Mouse (Mus musculus) intestine, embryonic 16.5 days (tissue): ENCODE results near the gene Sept1. TPM values are rescaled to one million over a fixed set of nuclear protein-coding genes. Genes with fewer than 3 reads are reported as not detected.
A peak's percentile ranks its signal among the peaks of the same experiment; 100 is the strongest.

ENCODE experiments used
- ATAC-seq: fragments of 200-750 bp; cut with Nextera tagmentation; 2 replicates; pipeline ENCODE4 v1.8.0; 2017; ENCODE audit warnings: moderate TSS enrichment, moderate library complexity
- H3K27ac ChIP-seq: fragments of 300-500 bp; sonication (generic); 2 replicates; pipeline ENCODE4 v1.5.1; 2014; ENCODE audit warnings: mild to moderate bottlenecking, low read length
- H3K27me3 ChIP-seq: fragments of 300-500 bp; sonication (generic); replicated peaks from 2 replicates; pipeline ENCODE4 v1.6.1; 2014; ENCODE audit warnings: low read length, control low read depth, mixed read lengths; ENCODE audit not compliant: control insufficient read depth, insufficient read depth
- H3K36me3 ChIP-seq: fragments of 300-500 bp; sonication (generic); 2 replicates; pipeline ENCODE4 v1.6.1; 2014; ENCODE audit warnings: low read length, control low read depth; ENCODE audit not compliant: control insufficient read depth, insufficient read depth
- H3K4me1 ChIP-seq: fragments of 300-500 bp; sonication (generic); 2 replicates; pipeline ENCODE4 v1.6.1; 2014; ENCODE audit warnings: low read length, control low read depth, mixed read lengths; ENCODE audit not compliant: control insufficient read depth, insufficient read depth
- H3K4me2 ChIP-seq: fragments of 300-500 bp; sonication (generic); 2 replicates; pipeline ENCODE4 v1.6.1; 2014; ENCODE audit warnings: low read depth, low read length, control low read depth
- H3K4me3 ChIP-seq: fragments of 300-500 bp; sonication (generic); 2 replicates; pipeline ENCODE4 v1.5.1; 2014; ENCODE audit warnings: mild to moderate bottlenecking, low read length
- H3K9ac ChIP-seq: fragments of 300-500 bp; sonication (generic); 2 replicates; pipeline ENCODE4 v1.6.1; 2014; ENCODE audit warnings: low read depth, low read length
- H3K9me3 ChIP-seq: fragments of 300-500 bp; sonication (generic); 2 replicates; pipeline ENCODE4 v1.6.1; 2016; ENCODE audit warnings: low read length, control low read depth; ENCODE audit not compliant: control insufficient read depth
- WGBS: fragments of 180-500 bp; shearing (Covaris S2); extraction: QIAGEN DNeasy Blood & Tissue Kit; methylation state at CpG from one replicate; pipeline ENCODE4 v1.1.7; 2014; 5-methylcytosine and 5-hydroxymethylcytosine counted together
- polyA plus RNA-seq: library from polyadenylated mRNA; unstranded; fragments of >200 nt; fragmentation: Nextera tagmentation; extraction: Ambion mirVana; gene quantifications from 2 replicates; pipeline ENCODE4 v1.2.1, GENCODE M21; 2015

The Sept1 gene
- polyA plus RNA-seq, 1 experiment from 2014 or later, result 16.3 TPM

DNA sequence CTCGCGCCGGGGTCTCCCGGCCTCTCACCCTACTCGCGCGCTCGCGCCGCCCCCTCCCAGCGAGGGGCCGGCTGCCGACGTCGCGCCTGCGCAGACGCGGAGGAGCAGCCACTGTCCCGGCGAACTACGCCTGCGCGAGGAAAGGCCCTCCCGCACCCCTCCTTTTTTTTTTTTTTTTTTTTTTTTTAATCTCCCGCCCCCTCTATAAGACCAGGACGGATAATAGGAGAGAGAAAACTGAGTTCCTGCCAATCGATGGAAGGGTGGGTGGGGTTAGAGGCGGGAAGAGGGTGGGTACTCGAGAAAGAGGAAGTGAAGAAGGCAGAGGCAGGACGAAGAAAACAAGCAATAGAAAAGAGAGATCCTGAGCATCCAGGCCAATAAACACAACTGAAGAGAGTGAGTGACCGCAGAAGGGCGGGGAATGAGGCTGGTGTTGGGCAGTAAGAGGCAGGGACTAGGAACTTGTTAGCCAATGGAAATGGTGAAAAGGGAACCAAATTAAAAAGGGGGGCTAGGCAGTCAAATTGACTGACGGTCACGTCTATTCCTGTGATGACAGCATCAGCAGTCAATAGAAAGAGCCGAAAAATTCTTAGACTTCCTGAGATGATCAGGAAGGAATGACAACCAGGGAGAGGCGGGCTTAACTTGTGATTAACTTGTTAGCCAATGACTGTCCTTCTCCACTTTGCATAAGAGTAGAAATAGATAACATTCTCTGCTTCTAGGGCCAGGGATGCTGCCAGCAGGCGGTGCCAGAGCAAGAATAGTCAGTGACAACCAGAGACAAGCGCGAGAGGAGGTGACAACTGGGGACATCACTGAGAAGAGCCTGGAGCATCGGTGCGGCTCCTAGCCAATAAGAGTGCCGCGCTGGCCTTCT, 24.1 kb downstream of the Sept1 start, which contains the start of gene Mylpf:
TSS of gene Mylpf (plus strand) at position 338 of the 886 bp plus-strand sequence.
- Histone ChIP-seq H3K36me3 (no peaks in the 10 kb centered on the region), H3K27me3 (no peaks in the 10 kb centered on the region), H3K27ac (peak within 1 kb of the TSS; percentile 90), H3K4me3 (peak within 1 kb of the TSS; percentile 95), H3K9ac (peak within 1 kb of the TSS; percentile 93), H3K9me3 (no peaks in the 10 kb centered on the region), H3K4me1 (peaks cover 13% of the 10 kb centered on the region), H3K4me2 (peak within 1 kb of the TSS; percentile 78)
- under 1% methylated on average over 43 of the region's 44 CpGs for WGBS
- ATAC-seq, result peak; percentile 95

DNA sequence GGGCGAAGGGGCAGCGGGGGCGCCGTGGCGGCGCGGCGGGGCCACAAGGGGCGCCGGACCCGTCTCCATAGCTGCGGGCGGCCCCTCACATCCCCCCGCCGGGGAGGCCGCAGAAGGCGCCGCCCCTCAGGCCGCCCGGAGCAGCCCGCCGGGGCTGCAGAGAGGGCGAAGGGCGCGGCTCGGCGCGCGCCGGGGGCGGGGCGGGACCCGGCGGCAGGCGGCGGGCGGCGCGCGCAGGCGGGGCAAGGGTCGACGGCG, 24.7 kb downstream of the Sept1 start, which contains the start of gene Tbc1d10b:
TSS of gene Tbc1d10b (minus strand) at position 174 of the 258 bp plus-strand sequence.
- peak; percentile 44 for ATAC-seq
- WGBS, result 0% methylated on average over 20 of the region's 44 CpGs

DNA sequence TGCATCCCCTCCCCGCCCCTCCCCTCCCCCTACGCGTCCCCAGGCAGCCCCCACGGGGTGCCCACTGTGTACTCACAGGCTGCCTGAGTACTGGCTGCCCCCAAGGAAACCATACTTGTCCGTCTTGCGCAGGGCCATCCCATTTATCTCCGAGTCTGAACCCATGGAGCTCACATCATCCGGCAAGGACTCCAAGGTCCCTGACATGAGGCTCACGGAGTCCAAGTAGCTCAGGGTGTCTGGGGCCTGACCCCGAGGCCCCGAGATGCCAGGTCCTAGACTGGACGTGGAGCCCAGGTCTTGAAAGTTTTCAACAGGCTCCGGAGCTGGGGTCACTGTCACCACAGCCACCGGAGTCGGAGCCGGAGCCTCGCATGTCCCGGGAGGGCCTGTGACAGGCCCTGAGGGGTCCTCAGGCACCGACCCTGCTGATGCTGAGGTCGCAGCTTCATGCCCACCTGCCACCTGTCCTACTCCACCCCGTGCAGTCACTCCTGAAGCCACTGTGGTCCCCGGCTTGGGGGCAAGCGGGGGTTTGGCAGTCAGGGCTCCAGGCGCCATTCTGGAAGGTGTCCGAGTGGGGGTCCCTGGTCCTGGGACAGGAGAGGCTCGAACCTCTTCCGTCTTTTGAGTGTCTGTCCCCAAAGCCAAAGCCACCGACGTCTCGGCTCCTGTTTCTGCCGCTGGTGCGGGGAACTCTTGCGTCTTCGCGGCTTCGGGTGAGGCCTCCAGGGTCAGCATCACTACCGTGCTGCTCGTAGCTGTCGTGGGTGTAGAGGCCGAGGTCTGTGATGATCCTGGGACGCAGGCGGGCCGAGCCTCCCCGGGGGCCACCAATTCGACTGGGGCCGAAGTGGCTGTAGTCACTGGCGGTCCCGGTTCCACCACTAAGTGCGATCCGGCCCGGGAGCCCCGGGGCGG, 25.3 kb downstream of the Sept1 start:
- H3K27ac ChIP-seq, result peak overlapping the region; percentile 90
- under 1% methylated on average over 53 of the region's 53 CpGs for WGBS
- H3K4me2 ChIP-seq, result peak overlapping the region; percentile 78
- H3K4me3 ChIP-seq, result peak overlapping the region; percentile 95
- no peaks in the 10 kb centered on the region for H3K9me3 ChIP-seq
- peak; percentile 16 for ATAC-seq
- H3K9ac ChIP-seq, result peak overlapping the region; percentile 93
- peaks cover 10% of the 10 kb centered on the region for H3K36me3 ChIP-seq
- H3K27me3 ChIP-seq, result no peaks in the 10 kb centered on the region
- H3K4me1 ChIP-seq, result peaks cover 13% of the 10 kb centered on the region

More for the DNA sequence above, 24.7 kb downstream of the Sept1 start, which contains the start of gene Tbc1d10b:
- Histone ChIP-seq H3K9me3 (no peaks in the 10 kb centered on the region), H3K27ac (peak within 1 kb of the TSS; percentile 90), H3K27me3 (no peaks in the 10 kb centered on the region), H3K4me3 (peak within 1 kb of the TSS; percentile 95), H3K4me2 (peak within 1 kb of the TSS; percentile 78), H3K36me3 (peaks cover 4% of the 10 kb centered on the region; the same call in 1 of the 2 replicates), H3K4me1 (peaks cover 13% of the 10 kb centered on the region), H3K9ac (peak within 1 kb of the TSS; percentile 93)

DNA sequence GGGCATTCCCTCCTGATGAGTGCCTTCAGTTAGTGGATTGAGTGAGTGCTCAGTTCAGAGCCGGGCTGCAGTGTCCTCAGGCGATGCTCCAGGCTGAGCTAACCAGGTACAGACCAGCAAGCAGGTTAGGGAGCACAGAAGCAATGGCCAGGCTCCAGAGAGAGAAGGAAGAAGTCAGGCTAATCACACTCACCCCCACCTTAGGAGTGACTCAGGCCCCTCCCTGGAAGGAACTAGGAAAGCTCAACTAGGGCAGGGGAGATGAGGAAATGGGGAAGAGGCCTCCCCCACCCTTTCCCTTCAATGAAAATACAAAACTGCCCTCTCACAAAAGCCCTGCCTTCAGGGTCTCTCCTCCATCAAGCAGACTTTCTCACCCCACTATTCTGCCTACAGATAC, 26.3 kb downstream of the Sept1 start:
- peak overlapping the region; percentile 27; the same call in 1 of the 2 replicates for H3K27ac ChIP-seq
- no peaks in the 10 kb centered on the region for H3K9me3 ChIP-seq
- H3K4me1 ChIP-seq, result peaks cover 13% of the 10 kb centered on the region
- peak overlapping the region; percentile 95 for H3K4me3 ChIP-seq
- H3K27me3 ChIP-seq, result no peaks in the 10 kb centered on the region
- no peak for ATAC-seq
- peak overlapping the region; percentile 78 for H3K4me2 ChIP-seq
- peaks cover 12% of the 10 kb centered on the region for H3K36me3 ChIP-seq
- WGBS, result 42% methylated on average over 2 of the region's 2 CpGs
- H3K9ac ChIP-seq, result peak overlapping the region; percentile 93

DNA sequence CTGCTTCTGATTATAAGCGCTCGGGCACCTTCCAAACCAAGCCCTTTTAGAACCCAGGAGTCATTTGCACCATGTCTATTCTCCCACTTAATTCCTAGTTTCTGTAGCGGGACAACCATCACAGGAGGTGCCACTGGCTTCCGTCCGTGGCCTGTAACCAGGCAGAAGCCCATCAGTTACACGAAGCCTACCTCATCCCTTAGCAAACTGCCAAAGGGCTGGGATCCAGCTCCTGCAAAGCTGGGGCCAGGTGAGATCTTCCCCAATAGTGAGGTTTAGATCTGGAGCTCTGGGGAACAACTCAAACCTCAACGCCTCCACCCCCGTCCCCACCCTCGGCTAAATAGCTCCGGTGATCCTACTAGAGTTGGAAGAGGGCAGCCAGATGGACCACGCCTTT, 36.4 kb downstream of the Sept1 start:
- no peak for ATAC-seq
- Histone ChIP-seq H3K4me3 (peak overlapping the region; percentile 77), H3K9me3 (no peaks in the 10 kb centered on the region), H3K4me1 (peaks cover 18% of the 10 kb centered on the region), H3K36me3 (peaks cover 30% of the 10 kb centered on the region), H3K4me2 (peak overlapping the region; percentile 65), H3K9ac (peak overlapping the region; percentile 66), H3K27me3 (no peaks in the 10 kb centered on the region), H3K27ac (peak overlapping the region; percentile 68; the same call in 1 of the 2 replicates)
- WGBS, result 51% methylated on average over 11 of the region's 11 CpGs

DNA sequence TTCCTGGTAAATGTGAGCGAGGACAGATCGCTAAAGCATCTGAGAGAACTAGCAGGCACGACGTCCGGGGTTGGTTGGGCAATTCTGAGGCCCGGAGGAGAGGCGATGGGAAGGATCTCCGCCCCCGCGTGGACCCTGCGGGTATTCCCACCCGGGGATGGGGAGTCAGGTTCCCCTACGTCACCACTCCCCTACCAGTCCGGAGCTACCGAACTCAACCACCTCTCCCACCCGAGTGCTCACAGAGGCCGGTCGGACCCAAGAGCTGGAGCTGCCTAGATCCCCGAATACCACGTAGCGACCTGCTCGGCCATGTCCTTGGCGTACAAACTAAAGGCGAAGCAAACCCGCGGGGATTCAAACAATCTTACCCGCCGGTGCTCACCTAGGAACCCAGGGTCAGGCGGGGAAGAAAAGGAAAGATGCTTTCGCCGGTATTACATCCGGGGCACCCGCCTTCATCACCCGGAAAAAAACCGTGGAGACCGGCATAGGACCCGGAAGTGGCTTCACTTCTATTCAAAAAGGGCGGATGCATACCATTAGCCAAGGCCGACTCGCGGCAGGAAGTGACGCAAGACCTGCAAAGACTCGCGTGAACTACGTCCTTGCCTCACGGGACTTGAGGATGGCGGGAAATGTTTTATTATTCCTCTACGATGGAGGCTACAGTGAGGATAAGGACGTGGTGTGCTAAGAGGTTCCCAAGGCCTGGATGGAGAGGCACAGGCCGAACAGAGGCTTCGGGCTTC, 37.2 kb downstream of the Sept1 start, which contains the start of gene Cd2bp2:
TSS of gene Cd2bp2 (minus strand) at position 507 of the 752 bp plus-strand sequence.
- peak within 1 kb of the TSS; percentile 79 for H3K9ac ChIP-seq
- no peaks in the 10 kb centered on the region for H3K9me3 ChIP-seq
- H3K27ac ChIP-seq, result peak within 1 kb of the TSS; percentile 90
- H3K4me1 ChIP-seq, result peaks cover 18% of the 10 kb centered on the region
- peak within 1 kb of the TSS; percentile 77 for H3K4me3 ChIP-seq
- no peaks in the 10 kb centered on the region for H3K27me3 ChIP-seq
- peak within 1 kb of the TSS; percentile 68 for H3K4me2 ChIP-seq
- ATAC-seq, result peak; percentile 98
- H3K36me3 ChIP-seq, result peaks cover 33% of the 10 kb centered on the region
- under 1% methylated on average over 51 of the region's 51 CpGs for WGBS

DNA sequence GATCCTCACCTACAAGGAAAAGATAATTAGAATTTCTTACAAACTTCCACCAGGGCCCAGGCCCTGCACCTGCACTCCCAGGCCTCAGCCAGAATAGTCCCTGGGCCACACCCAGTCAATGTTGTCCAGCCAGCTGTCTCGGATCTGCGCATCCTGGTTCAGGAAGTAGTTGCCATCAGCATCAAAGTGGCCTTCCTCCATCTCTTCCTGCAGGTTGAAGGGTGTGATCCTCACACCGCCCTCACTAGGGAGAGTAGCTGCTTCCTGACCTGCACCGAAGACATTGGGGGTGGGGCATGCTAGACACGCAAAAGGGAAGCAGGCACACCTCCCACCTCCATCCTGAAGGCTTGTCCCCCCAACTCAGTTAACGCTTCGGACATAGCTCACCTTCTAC, 38.3 kb downstream of the Sept1 start:
- Histone ChIP-seq H3K4me3 (peak overlapping the region; percentile 77), H3K4me1 (peaks cover 18% of the 10 kb centered on the region), H3K9me3 (no peaks in the 10 kb centered on the region), H3K36me3 (peaks cover 33% of the 10 kb centered on the region), H3K4me2 (peak overlapping the region; percentile 68), H3K27me3 (no peaks in the 10 kb centered on the region), H3K27ac (peak overlapping the region; percentile 90; the same call in 1 of the 2 replicates), H3K9ac (peak overlapping the region; percentile 79)
- whole genome bisulfite sequencing, result 70% methylated on average over 7 of the region's 7 CpGs
- no peak for ATAC-seq

DNA sequence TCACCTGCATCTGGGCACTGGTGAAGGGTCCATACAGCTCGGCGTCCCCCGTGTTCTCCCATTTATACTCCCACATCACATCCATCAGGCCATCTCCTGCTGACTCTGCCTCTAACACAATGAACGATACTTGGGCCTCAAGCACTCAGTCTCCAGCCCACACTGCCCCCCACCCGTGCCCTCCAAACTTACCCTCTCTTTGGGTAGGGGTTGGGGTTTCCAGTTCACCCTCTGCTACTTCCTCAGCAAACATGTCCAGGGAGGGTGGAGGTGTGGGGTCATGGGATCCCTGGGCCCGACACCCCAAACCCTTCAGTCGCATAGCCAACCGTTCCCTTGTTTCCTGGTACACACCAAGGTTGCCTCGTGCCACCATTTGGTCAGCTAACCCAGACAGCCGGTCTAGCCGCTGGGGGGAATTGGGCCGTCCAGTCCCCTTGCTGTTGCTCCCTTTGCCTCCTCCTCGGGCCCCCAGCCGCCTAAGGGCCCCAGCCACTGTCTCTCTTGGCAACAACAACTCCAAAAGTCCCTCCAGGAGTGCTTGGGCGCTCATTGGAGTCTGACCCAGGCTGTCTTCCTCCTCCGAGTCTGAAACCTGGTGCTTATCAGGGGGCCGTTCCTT, 38.8 kb downstream of the Sept1 start:
- ATAC-seq, result no peak
- H3K4me1 ChIP-seq, result peaks cover 18% of the 10 kb centered on the region
- H3K4me3 ChIP-seq, result 0 out of 2 replicates have a peak overlapping the region, but pooled peaks have one; percentile 77
- H3K27ac ChIP-seq, result 0 out of 2 replicates have a peak overlapping the region, but pooled peaks have one; percentile 90
- peaks cover 28% of the 10 kb centered on the region for H3K36me3 ChIP-seq
- 92% methylated on average over 17 of the region's 17 CpGs for WGBS
- no peaks in the 10 kb centered on the region for H3K27me3 ChIP-seq
- peak overlapping the region; percentile 68 for H3K4me2 ChIP-seq
- no peaks in the 10 kb centered on the region for H3K9me3 ChIP-seq
- H3K9ac ChIP-seq, result no peak overlapping the region
